Mouse (Mus musculus) ES-CJ7 (cell line): ENCODE measurements around the gene Stab1.

Experiments used
- DNase-seq: peaks from one replicate; pipeline ENCODE4 v3.0.0; 2011; ENCODE audit warnings: low read depth, low spot score

Gene Stab1

GRCm38 (mm10) chr14:31132031-31132430 lies 36.4 kb downstream of the Stab1 start:
- DNase-seq = no peak

- DNase-seq = no peak
Measured at GRCm38 (mm10) chr14:31131272-31131821, 37.1 kb downstream of the Stab1 start.

GRCm38 (mm10) chr14:31130236-31131220 lies 37.9 kb downstream of the Stab1 start, which contains the start of gene Nt5dc2:
Gene Nt5dc2, plus strand, starts transcription at chr14:31131053.
- peak; percentile 75 for DNase-seq

- DNase-seq = no peak
Measured at GRCm38 (mm10) chr14:31129326-31130235, 38.9 kb downstream of the Stab1 start.

GRCm38 (mm10) chr14:31128826-31129219 lies 39.6 kb downstream of the Stab1 start, which contains the start of gene Smim4:
Gene Smim4, minus strand, starts transcription at chr14:31128956.
- peak; percentile 99 for DNase-seq

- DNase-seq = peak; percentile 45
Measured at GRCm38 (mm10) chr14:31128101-31128825, 40.2 kb downstream of the Stab1 start.

- no peak for DNase-seq
Measured at GRCm38 (mm10) chr14:31126826-31127225, 41.6 kb downstream of the Stab1 start.

GRCm38 (mm10) chr14:31125106-31126075 lies 43.0 kb downstream of the Stab1 start:
- DNase-seq = no peak

- DNase-seq = no peak
Measured at GRCm38 (mm10) chr14:31115522-31115921, 52.9 kb downstream of the Stab1 start.

- no peak for DNase-seq
Measured at GRCm38 (mm10) chr14:31114011-31114410, 54.4 kb downstream of the Stab1 start.

GRCm38 (mm10) chr14:31112187-31112586 lies 56.3 kb downstream of the Stab1 start:
- no peak for DNase-seq

- no peak for DNase-seq
Measured at GRCm38 (mm10) chr14:31110613-31111012, 57.8 kb downstream of the Stab1 start.

- no peak for DNase-seq
Measured at GRCm38 (mm10) chr14:31105156-31105555, 63.3 kb downstream of the Stab1 start.

- no peak for DNase-seq
Measured at GRCm38 (mm10) chr14:31089918-31090317, 78.5 kb downstream of the Stab1 start.
